Comparison of ENCODE assay signal across 12 mouse cellular contexts in genomic region chr13:51642171-51642778, GRCm38 (mm10). TPM values are rescaled to one million over a fixed set of nuclear protein-coding genes. Genes with fewer than 3 reads are reported as not detected.
DNase-seq lines count a peak whose midpoint lies in the region; ATAC-seq and TF ChIP-seq lines count a peak whose summit lies in the region.
"Had no signal": no experiment of that assay in that cellular context is flagged by ENCODE, and none has a peak within 500 bp of the region (broad histone marks: within the 10 kb centered on the region; RNA-seq: fewer than 3 reads in every experiment).

No protein-coding gene starts in this region.

- H3K4me3 ChIP-seq in liver, adult 2 months (ENCODE audit: insufficient read depth, low read depth, low read length): peak overlapping the region; percentile 22
- no peak overlapping the region for H3K4me3 ChIP-seq in intestine, embryonic 15.5 days (replicated peaks)
- no peak overlapping the region for H3K4me3 ChIP-seq in kidney, postnatal 0 days (replicated peaks; ENCODE audit: low read depth, low read length)
- H3K4me3 ChIP-seq in liver, embryonic 16.5 days (ENCODE audit: low read depth, low read length): peak overlapping the region; percentile 32
- H3K4me3 ChIP-seq in forebrain, embryonic 11.5 days (ENCODE audit: low read depth, low read length): no peak overlapping the region
- H3K4me3 ChIP-seq: forebrain, embryonic 10.5 days; heart, embryonic 10.5 days; midbrain, embryonic 13.5 days had no signal

- no peak for ATAC-seq in intestine, embryonic 15.5 days
- 0 out of 2 replicates have a peak, but pooled peaks have one; percentile 13 for ATAC-seq in kidney, postnatal 0 days (replicated peaks; ENCODE audit: low FRiP score, low read depth)
- no peak for ATAC-seq in liver, embryonic 16.5 days (ENCODE audit: low read depth)
- ATAC-seq in activated CD4-positive, CD25-positive, alpha-beta regulatory T cell, adult 4 months: no peak
- ATAC-seq in forebrain, embryonic 11.5 days (replicated peaks; ENCODE audit: low FRiP score): no peak
- ATAC-seq: midbrain, embryonic 13.5 days had no signal

- peak overlapping the region; percentile 92 for H3K27ac ChIP-seq in liver, adult 2 months (replicated peaks; ENCODE audit: insufficient read depth, low read depth, low read length)
- no peak overlapping the region; the same call in 1 of the 2 replicates for H3K27ac ChIP-seq in intestine, embryonic 15.5 days
- peak overlapping the region; percentile 77 for H3K27ac ChIP-seq in kidney, postnatal 0 days
- peak overlapping the region; percentile 63 for H3K27ac ChIP-seq in liver, embryonic 16.5 days (ENCODE audit: low read length)
- no peak overlapping the region for H3K27ac ChIP-seq in forebrain, embryonic 11.5 days (ENCODE audit: low read depth, low read length)
- H3K27ac ChIP-seq: forebrain, embryonic 10.5 days; heart, embryonic 10.5 days; midbrain, embryonic 13.5 days had no signal

- no peak for TF ChIP-seq CTCF in liver, adult 2 months (IDR thresholded peaks at IDR 0.05; ENCODE audit: low read depth, low read length)
- TF ChIP-seq CTCF in kidney, postnatal 0 days (IDR thresholded peaks at IDR 0.05; ENCODE audit: low read depth): peak; percentile 50; the same call in 1 of the 2 replicates

- peaks cover 2% of the 10 kb centered on the region for H3K4me1 ChIP-seq in liver, adult 2 months (ENCODE audit: control insufficient read depth, insufficient read depth, low read length)
- 0 out of 2 replicates have a peak, but pooled peaks cover 4% of the 10 kb centered on the region for H3K4me1 ChIP-seq in intestine, embryonic 15.5 days (replicated peaks)
- 0 out of 2 replicates have a peak, but pooled peaks cover 2% of the 10 kb centered on the region for H3K4me1 ChIP-seq in kidney, postnatal 0 days (replicated peaks; ENCODE audit: insufficient read depth, low read length)
- H3K4me1 ChIP-seq in liver, embryonic 16.5 days (ENCODE audit: control insufficient read depth, low read depth, low read length): peaks cover 9% of the 10 kb centered on the region
- peaks cover 6% of the 10 kb centered on the region for H3K4me1 ChIP-seq in forebrain, embryonic 11.5 days (replicated peaks; ENCODE audit: control insufficient read depth, insufficient read depth, low read length)

- no peaks in the 10 kb centered on the region for H3K9me3 ChIP-seq in intestine, embryonic 15.5 days
- no peaks in the 10 kb centered on the region for H3K9me3 ChIP-seq in kidney, postnatal 0 days (replicated peaks; ENCODE audit: low read length)
- no peaks in the 10 kb centered on the region for H3K9me3 ChIP-seq in liver, embryonic 16.5 days (replicated peaks; ENCODE audit: control insufficient read depth, low read length)
- no peaks in the 10 kb centered on the region for H3K9me3 ChIP-seq in forebrain, embryonic 11.5 days (ENCODE audit: control insufficient read depth, low read length)
- H3K9me3 ChIP-seq: forebrain, embryonic 10.5 days; heart, embryonic 10.5 days; midbrain, embryonic 13.5 days had no signal

- H3K9ac ChIP-seq in liver, adult 2 months (ENCODE audit: low read depth, low read length): peak overlapping the region; percentile 58
- H3K9ac ChIP-seq in intestine, embryonic 15.5 days: no peak overlapping the region
- H3K9ac ChIP-seq in kidney, postnatal 0 days (ENCODE audit: low read depth, low read length): 0 out of 2 replicates have a peak overlapping the region, but pooled peaks have one; percentile 0
- 0 out of 2 replicates have a peak overlapping the region, but pooled peaks have one; percentile 31 for H3K9ac ChIP-seq in liver, embryonic 16.5 days (ENCODE audit: low read depth, low read length)
- H3K9ac ChIP-seq in forebrain, embryonic 11.5 days (ENCODE audit: low read length): no peak overlapping the region
- H3K9ac ChIP-seq: midbrain, embryonic 13.5 days had no signal

- DNase-seq in liver, adult 2 months (ENCODE audit: extremely low read depth, low read depth, low spot score): peak; percentile 79
- DNase-seq in liver: no peak
- peak; percentile 56 for DNase-seq in kidney, postnatal 0 days (ENCODE audit: low spot score)
- DNase-seq in adrenal gland, adult 18-20 months (ENCODE audit: low spot score in 2 of 2): no peak
- no peak for DNase-seq in forebrain, embryonic 11.5 days (ENCODE audit: low spot score)
- DNase-seq: heart, postnatal 4 days had no signal

- H3K36me3 ChIP-seq in liver, adult 2 months (ENCODE audit: control insufficient read depth, insufficient read depth, low read length): no peaks in the 10 kb centered on the region
- H3K36me3 ChIP-seq in intestine, embryonic 15.5 days: no peaks in the 10 kb centered on the region
- no peaks in the 10 kb centered on the region for H3K36me3 ChIP-seq in kidney, postnatal 0 days (ENCODE audit: insufficient read depth, low read length)
- no peaks in the 10 kb centered on the region for H3K36me3 ChIP-seq in liver, embryonic 16.5 days (ENCODE audit: control insufficient read depth, insufficient read depth)
- no peaks in the 10 kb centered on the region for H3K36me3 ChIP-seq in forebrain, embryonic 11.5 days (ENCODE audit: control insufficient read depth, insufficient read depth, low read length)
- H3K36me3 ChIP-seq: forebrain, embryonic 10.5 days; heart, embryonic 10.5 days; midbrain, embryonic 13.5 days had no signal

- 13% methylated on average over 11 of the region's 11 CpGs for WGBS in liver, adult 2 months
- 29% methylated on average over 11 of the region's 11 CpGs for WGBS in intestine, embryonic 15.5 days
- WGBS in kidney, postnatal 0 days: 17% methylated on average over 11 of the region's 11 CpGs
- WGBS in liver, embryonic 16.5 days (ENCODE audit: insufficient replicate concordance): 43% methylated on average over 11 of the region's 11 CpGs
- 35% methylated on average over 11 of the region's 11 CpGs for WGBS in forebrain, embryonic 11.5 days

- no peaks in the 10 kb centered on the region for H3K27me3 ChIP-seq in liver, adult 2 months (ENCODE audit: control insufficient read depth, insufficient read depth, low read length)
- no peaks in the 10 kb centered on the region for H3K27me3 ChIP-seq in intestine, embryonic 15.5 days (replicated peaks)
- H3K27me3 ChIP-seq in kidney, postnatal 0 days (ENCODE audit: insufficient read depth, low read length): no peaks in the 10 kb centered on the region
- no peaks in the 10 kb centered on the region for H3K27me3 ChIP-seq in liver, embryonic 16.5 days (ENCODE audit: control insufficient read depth, insufficient read depth, low read depth, low read length)
- no peaks in the 10 kb centered on the region for H3K27me3 ChIP-seq in forebrain, embryonic 11.5 days (ENCODE audit: control insufficient read depth, insufficient read depth, low read length)
- H3K27me3 ChIP-seq: midbrain, embryonic 13.5 days had no signal

- H3K4me2 ChIP-seq in intestine, embryonic 15.5 days (replicated peaks): peak overlapping the region; percentile 16
- peak overlapping the region; percentile 9; the same call in 1 of the 2 replicates for H3K4me2 ChIP-seq in kidney, postnatal 0 days (ENCODE audit: low read length)
- H3K4me2 ChIP-seq in liver, embryonic 16.5 days (ENCODE audit: low read depth, low read length): peak overlapping the region; percentile 31
- H3K4me2 ChIP-seq in forebrain, embryonic 11.5 days (ENCODE audit: low read depth, low read length, severe bottlenecking): no peak overlapping the region
- H3K4me2 ChIP-seq: midbrain, embryonic 13.5 days had no signal

- TF ChIP-seq POLR2A in liver, adult 2 months (IDR thresholded peaks at IDR 0.05; ENCODE audit: extremely low read depth, insufficient read depth, low read length): no peak

- no peaks in the 10 kb centered on the region; the same call in 1 of the 2 replicates for H3K79me2 ChIP-seq in liver, adult 2 months (ENCODE audit: control insufficient read depth, insufficient read depth, low read length)

RNA-seq across cellular contexts. Expression of gene Cks2, which starts 2.8 kb away (rescaled TPM):
- total RNA-seq in liver, adult 2 months (2014; rRNA removed): 32.4 and 38.0 TPM in 2 replicates
- polyA plus RNA-seq in liver, adult 2 months (2012; rRNA removed): 22.7 and 25.8 TPM in 2 replicates
- polyA plus RNA-seq in intestine, embryonic 15.5 days (2015; fragmentation: Nextera tagmentation; extraction: Ambion mirVana): 304 and 333 TPM in 2 replicates
- 249 and 253 TPM in 2 replicates for polyA plus RNA-seq in kidney, postnatal 0 days (2015; fragmentation: Nextera tagmentation; extraction: Ambion mirVana)
- 330 and 390 TPM in 2 replicates for polyA plus RNA-seq in liver, embryonic 16.5 days (2015; fragmentation: Nextera tagmentation; extraction: Ambion mirVana)
- polyA plus RNA-seq in activated CD4-positive, CD25-positive, alpha-beta regulatory T cell, adult 4 months (2017; shearing (Covaris generic)): 10 to 100 TPM; 77.3 to 94.3 TPM
- total RNA-seq in adrenal gland, adult 18-20 months (2021): 1 to 10 TPM; 2.8 to 8.5 TPM
- polyA plus RNA-seq in forebrain, embryonic 11.5 days (2014; fragmentation: Nextera tagmentation; extraction: Ambion mirVana): 415 and 452 TPM in 2 replicates

RNA-seq across cellular contexts. Expression of gene Secisbp2, which starts 9.2 kb away (rescaled TPM):
- total RNA-seq in liver, adult 2 months (2014; rRNA removed): 9.0 and 10.1 TPM in 2 replicates
- 13.6 and 13.8 TPM in 2 replicates for polyA plus RNA-seq in liver, adult 2 months (2012; rRNA removed)
- polyA plus RNA-seq in intestine, embryonic 15.5 days (2015; fragmentation: Nextera tagmentation; extraction: Ambion mirVana): 28.0 and 30.2 TPM in 2 replicates
- polyA plus RNA-seq in kidney, postnatal 0 days (2015; fragmentation: Nextera tagmentation; extraction: Ambion mirVana): 34.9 and 36.5 TPM in 2 replicates
- polyA plus RNA-seq in liver, embryonic 16.5 days (2015; fragmentation: Nextera tagmentation; extraction: Ambion mirVana): 11.6 and 13.6 TPM in 2 replicates
- 10 to 100 TPM; 33.4 to 38.9 TPM for polyA plus RNA-seq in activated CD4-positive, CD25-positive, alpha-beta regulatory T cell, adult 4 months (2017; shearing (Covaris generic))
- 10 to 100 TPM; 19.0 to 21.7 TPM for total RNA-seq in adrenal gland, adult 18-20 months (2021)
- 26.0 and 26.6 TPM in 2 replicates for polyA plus RNA-seq in forebrain, embryonic 11.5 days (2014; fragmentation: Nextera tagmentation; extraction: Ambion mirVana)

Comparison
In these comparisons a context has a peak if more than half of its experiments do, and no peak if none do; other contexts are left out.
1. DNase-seq: peak in liver, adult 2 months (single experiment) and kidney, postnatal 0 days (single experiment); none in liver (single experiment), adrenal gland, adult 18-20 months (0 of 2) and forebrain, embryonic 11.5 days (single experiment).
2. H3K27ac ChIP-seq: peak in liver, adult 2 months (single experiment), kidney, postnatal 0 days (single experiment) and liver, embryonic 16.5 days (single experiment); none in intestine, embryonic 15.5 days (single experiment) and forebrain, embryonic 11.5 days (single experiment).
3. H3K4me3 ChIP-seq: peak in liver, adult 2 months (single experiment) and liver, embryonic 16.5 days (single experiment); none in intestine, embryonic 15.5 days (single experiment), kidney, postnatal 0 days (single experiment) and forebrain, embryonic 11.5 days (single experiment).
4. H3K9ac ChIP-seq: peak in liver, adult 2 months (single experiment), kidney, postnatal 0 days (single experiment) and liver, embryonic 16.5 days (single experiment); none in intestine, embryonic 15.5 days (single experiment) and forebrain, embryonic 11.5 days (single experiment).